Mouse (Mus musculus) kidney, postnatal 36 days (tissue): ENCODE data around the gene Tbc1d16.
A peak's percentile ranks its signal among the peaks of the same experiment; 100 is the strongest.
"Not testable (repeated sequence)": the region's sequence is repeated elsewhere in the genome, so short reads cannot be mapped to it uniquely, and the experiment has no call there.

Experiments
- DNase-seq, 2 experiments: peaks; one replicate each; pipeline ENCODE4 v3.0.0; 2021 to 2022; ENCODE audit warnings: mixed read lengths in 2 of 2

Tbc1d16 gene

GRCm38 (mm10) chr11:119228091-119228781, at the start of gene Tbc1d16, which contains the start of gene Ccdc40:
TSS of gene Tbc1d16 (minus strand) at chr11:119228499.
TSS of gene Ccdc40 (plus strand) at chr11:119228572.
- DNase-seq: peak; percentile 69 to 87

- DNase-seq: peak in 1 of 2 experiments; percentile 39
These were observed 45.1 kb upstream of the Tbc1d16 start for GRCm38 (mm10) chr11:119273186-119273930.

GRCm38 (mm10) chr11:119272492-119272891, 44.2 kb upstream of the Tbc1d16 start:
- not testable (repeated sequence) for DNase-seq

- DNase-seq: no peak
These were observed 40.4 kb upstream of the Tbc1d16 start for GRCm38 (mm10) chr11:119268557-119269195.

- DNase-seq: peak; percentile 95 to 98
These were observed 39.7 kb upstream of the Tbc1d16 start, which contains the start of gene Gaa for GRCm38 (mm10) chr11:119267768-119268556. TSS of gene Gaa (plus strand) at chr11:119267887.

GRCm38 (mm10) chr11:119267241-119267674, 39.0 kb upstream of the Tbc1d16 start:
- peak; percentile 82 to 86 for DNase-seq

- no peak for DNase-seq
These were observed 37.5 kb upstream of the Tbc1d16 start for GRCm38 (mm10) chr11:119265811-119266210.

GRCm38 (mm10) chr11:119264413-119264812, 36.1 kb upstream of the Tbc1d16 start:
- no peak for DNase-seq

- no peak for DNase-seq
These were observed 31.7 kb upstream of the Tbc1d16 start for GRCm38 (mm10) chr11:119259977-119260376.

GRCm38 (mm10) chr11:119258572-119259322, 30.4 kb upstream of the Tbc1d16 start:
- DNase-seq: peak; percentile 70 to 80

- DNase-seq: no peak
These were observed 29.9 kb upstream of the Tbc1d16 start for GRCm38 (mm10) chr11:119258216-119258571.

GRCm38 (mm10) chr11:119256557-119256956, 28.3 kb upstream of the Tbc1d16 start:
- DNase-seq: peak; percentile 51 to 65

GRCm38 (mm10) chr11:119252854-119253541, 24.7 kb upstream of the Tbc1d16 start:
- DNase-seq: peak in 1 of 2 experiments; percentile 50

- DNase-seq: no peak
These were observed 22.7 kb upstream of the Tbc1d16 start for GRCm38 (mm10) chr11:119250998-119251397.

- peak; percentile 77 to 83 for DNase-seq
These were observed 20.7 kb upstream of the Tbc1d16 start for GRCm38 (mm10) chr11:119249011-119249410.

GRCm38 (mm10) chr11:119245543-119245942, 17.2 kb upstream of the Tbc1d16 start:
- DNase-seq: not testable (repeated sequence)

GRCm38 (mm10) chr11:119239480-119239879, 11.2 kb upstream of the Tbc1d16 start:
- no peak for DNase-seq

GRCm38 (mm10) chr11:119238305-119238721, 10.0 kb upstream of the Tbc1d16 start:
- DNase-seq: peak; percentile 70 to 83

- peak in 1 of 2 experiments; percentile 57 for DNase-seq
These were observed 9.4 kb upstream of the Tbc1d16 start for GRCm38 (mm10) chr11:119237568-119238304.

GRCm38 (mm10) chr11:119237007-119237406, 8.7 kb upstream of the Tbc1d16 start:
- no peak for DNase-seq
